Mouse (Mus musculus) olfactory bulb, adult 2 months (tissue): Measurements from ENCODE around the gene Adk.

Experiments
- CTCF ChIP-seq: fragments of 200-500 bp; IDR thresholded peaks from 2 replicates; pipeline ENCODE4 v1.5.1; 2012; ENCODE audit warnings: low read depth, mild to moderate bottlenecking, low read length, moderate library complexity; ENCODE audit not compliant: insufficient read depth
- POLR2A ChIP-seq: fragments of 200-500 bp; IDR thresholded peaks from 2 replicates; pipeline ENCODE4 v1.6.1; 2012; ENCODE audit warnings: mild to moderate bottlenecking, low read depth, low read length, moderate library complexity; ENCODE audit not compliant: insufficient read depth

DNA sequence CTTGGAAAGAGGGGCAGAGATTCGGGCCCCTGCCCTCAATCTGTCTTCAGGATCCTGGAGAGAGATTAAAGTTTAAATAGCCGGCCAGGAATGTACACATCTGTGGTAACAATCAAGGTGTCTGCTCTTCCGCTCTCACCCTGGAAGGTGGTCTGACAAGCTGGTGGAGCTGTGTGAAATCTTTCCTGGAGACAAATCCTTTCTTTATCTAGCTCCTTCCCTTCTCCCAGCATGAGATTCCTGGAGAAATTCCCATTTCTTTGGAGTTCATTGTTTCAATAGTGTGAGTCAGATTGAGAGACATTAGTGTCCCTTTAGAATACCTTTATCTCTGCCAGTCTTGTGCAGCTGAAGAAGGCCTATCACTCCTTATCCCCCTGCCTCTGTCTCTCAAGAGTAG lies 36.4 kb downstream of the Adk start:
- TF ChIP-seq POLR2A (no peak), CTCF (no peak)
